In genomic region chr12:105981121-105981973, GRCm38 (mm10) we compare ENCODE assay signal across 8 mouse cellular contexts. TPM values are rescaled to one million over a fixed set of nuclear protein-coding genes. Genes with fewer than 3 reads are reported as not detected.
DNase-seq lines count a peak whose midpoint lies in the region; ATAC-seq and TF ChIP-seq lines count a peak whose summit lies in the region.

No protein-coding gene starts in this region.

- TF ChIP-seq CTCF in MEL (IDR thresholded peaks at IDR 0.05 in 2 of 3, conservative IDR thresholded peaks at IDR 0.05 in 1 of 3; ENCODE audit: control insufficient read depth in 1 of 3, insufficient read depth in 1 of 3, low read depth in 2 of 3, low read length in 3 of 3, poor library complexity in 1 of 3, severe bottlenecking in 1 of 3) = no peak

- TF ChIP-seq POLR2A in MEL (IDR thresholded peaks at IDR 0.05; ENCODE audit: control insufficient read depth in 1 of 2, insufficient read depth in 1 of 2, low read depth in 1 of 2, low read length in 2 of 2, poor library complexity in 1 of 2) = peak in 1 of 2 experiments; percentile 81; a peak in 2 of 4 replicates

- no peak for TF ChIP-seq EP300 in MEL (IDR thresholded peaks at IDR 0.05; ENCODE audit: low read depth in 1 of 2, low read length in 2 of 2)

- H3K27me3 ChIP-seq in MEL (ENCODE audit: control insufficient read depth in 1 of 2, insufficient read depth in 2 of 2, low read length in 2 of 2) = no peaks in the 10 kb centered on the region
- H3K27me3 ChIP-seq in kidney, embryonic 16.5 days (ENCODE audit: insufficient read depth, low read length) = no peaks in the 10 kb centered on the region
- no peaks in the 10 kb centered on the region for H3K27me3 ChIP-seq in midbrain, embryonic 14.5 days (ENCODE audit: control insufficient read depth, insufficient read depth, low read length)

- DNase-seq in adrenal gland, adult 2 months = peak; percentile 66
- no peak for DNase-seq in adrenal gland, adult 18-20 months (ENCODE audit: low spot score in 2 of 2)
- peak; percentile 93 for DNase-seq in MEL (ENCODE audit: low read depth, low spot score)
- peak; percentile 52 to 60 for DNase-seq in heart, adult 18-20 months
- peak; percentile 31 to 47 for DNase-seq in lung, postnatal 4 days
- no peak for DNase-seq in thymus, postnatal 25 days
- DNase-seq in midbrain, embryonic 14.5 days = no peak

- no peaks in the 10 kb centered on the region for H3K79me2 ChIP-seq in MEL (ENCODE audit: control insufficient read depth, insufficient read depth, low read length, poor library complexity)

- H3K4me2 ChIP-seq in kidney, embryonic 16.5 days (replicated peaks; ENCODE audit: low read depth, low read length) = peak overlapping the region; percentile 38
- no peak overlapping the region for H3K4me2 ChIP-seq in midbrain, embryonic 14.5 days (ENCODE audit: low read length)

- no peak for TF ChIP-seq RAD21 in MEL (IDR thresholded peaks at IDR 0.05; ENCODE audit: low read depth, low read length)

- no peaks in the 10 kb centered on the region; a peak in 1 of 4 replicates for H3K4me1 ChIP-seq in MEL (ENCODE audit: control insufficient read depth in 1 of 2, insufficient read depth in 2 of 2, low read length in 2 of 2)
- H3K4me1 ChIP-seq in kidney, embryonic 16.5 days (ENCODE audit: insufficient read depth, low read length) = no peaks in the 10 kb centered on the region
- no peaks in the 10 kb centered on the region for H3K4me1 ChIP-seq in midbrain, embryonic 14.5 days (ENCODE audit: control insufficient read depth, insufficient read depth, low read length)

- peak overlapping the region; percentile 58 for H3K27ac ChIP-seq in MEL (ENCODE audit: control insufficient read depth, low read depth, low read length)
- no peak overlapping the region for H3K27ac ChIP-seq in kidney, embryonic 16.5 days (ENCODE audit: low read length)
- H3K27ac ChIP-seq in midbrain, embryonic 14.5 days (replicated peaks; ENCODE audit: low read depth, low read length) = no peak overlapping the region

- H3K9me3 ChIP-seq in MEL (replicated peaks; ENCODE audit: insufficient read depth, low read length) = no peaks in the 10 kb centered on the region
- H3K9me3 ChIP-seq in kidney, embryonic 16.5 days (ENCODE audit: low read length) = peaks cover 6% of the 10 kb centered on the region; the same call in 1 of the 2 replicates
- H3K9me3 ChIP-seq in midbrain, embryonic 14.5 days (ENCODE audit: control insufficient read depth, low read length) = no peaks in the 10 kb centered on the region

- H3K36me3 ChIP-seq in MEL (ENCODE audit: control insufficient read depth in 1 of 2, insufficient read depth in 2 of 2, low read length in 2 of 2) = no peaks in the 10 kb centered on the region
- H3K36me3 ChIP-seq in kidney, embryonic 16.5 days (ENCODE audit: insufficient read depth, low read length) = no peaks in the 10 kb centered on the region
- H3K36me3 ChIP-seq in midbrain, embryonic 14.5 days (ENCODE audit: control insufficient read depth, insufficient read depth, low read length) = no peaks in the 10 kb centered on the region

- peak overlapping the region; percentile 61 for H3K9ac ChIP-seq in MEL (ENCODE audit: control insufficient read depth, low read depth, low read length, poor library complexity, severe bottlenecking)
- H3K9ac ChIP-seq in kidney, embryonic 16.5 days (replicated peaks; ENCODE audit: low read length) = 0 out of 2 replicates have a peak overlapping the region, but pooled peaks have one; percentile 31
- H3K9ac ChIP-seq in midbrain, embryonic 14.5 days (replicated peaks; ENCODE audit: low read length) = no peak overlapping the region

- ATAC-seq in kidney, embryonic 16.5 days (ENCODE audit: low FRiP score, low TSS enrichment) = peak; percentile 73; the same call in 1 of the 2 replicates
- ATAC-seq in midbrain, embryonic 14.5 days (ENCODE audit: low FRiP score, low TSS enrichment) = no peak

- WGBS in kidney, embryonic 16.5 days = 27% methylated on average over 13 of the region's 16 CpGs
- 27% methylated on average over 14 of the region's 16 CpGs for WGBS in midbrain, embryonic 14.5 days

- H3K4me3 ChIP-seq in MEL (ENCODE audit: control insufficient read depth in 1 of 2, insufficient read depth in 1 of 2, low read depth in 2 of 2, low read length in 2 of 2) = peak overlapping the region; percentile 46 to 81
- peak overlapping the region; percentile 11; the same call in 1 of the 2 replicates for H3K4me3 ChIP-seq in kidney, embryonic 16.5 days (ENCODE audit: low read length)
- H3K4me3 ChIP-seq in midbrain, embryonic 14.5 days (replicated peaks; ENCODE audit: low read depth, low read length) = no peak overlapping the region

TF ChIP-seq in MEL, 35 proteins besides CTCF, POLR2A, EP300 and RAD21:
- no peak for TF ChIP-seq HCFC1 (IDR thresholded peaks at IDR 0.05; ENCODE audit: low read depth, low read length)
- peak; percentile 47; the same call in 1 of the 2 replicates for TF ChIP-seq MAX (IDR thresholded peaks at IDR 0.05; ENCODE audit: low read length)
- no peak for TF ChIP-seq TAL1 (IDR thresholded peaks at IDR 0.05; ENCODE audit: low read length)
- TF ChIP-seq MYC (IDR thresholded peaks at IDR 0.05; ENCODE audit: low read depth, low read length) = no peak
- peak; percentile 91 for TF ChIP-seq USF1 (IDR thresholded peaks at IDR 0.05; ENCODE audit: low read depth, low read length)
- TF ChIP-seq USF2 (IDR thresholded peaks at IDR 0.05; ENCODE audit: borderline replicate concordance in 1 of 2, insufficient read depth in 1 of 2, low read depth in 1 of 2, low read length in 2 of 2) = peak in 1 of 2 experiments; percentile 60; a peak in 1 of 4 replicates
- TF ChIP-seq SMC3 (IDR thresholded peaks at IDR 0.05; ENCODE audit: low read depth, low read length) = no peak
- TF ChIP-seq GABPA (IDR thresholded peaks at IDR 0.05; ENCODE audit: low read depth, low read length) = no peak
- TF ChIP-seq RCOR1 (IDR thresholded peaks at IDR 0.05; ENCODE audit: low read depth, low read length) = no peak
- peak; percentile 75 for TF ChIP-seq ZMIZ1 (IDR thresholded peaks at IDR 0.05; ENCODE audit: low read depth, low read length)
- TF ChIP-seq TCF12 (IDR thresholded peaks at IDR 0.05; ENCODE audit: low read depth, low read length) = peak; percentile 37; the same call in 1 of the 2 replicates
- TF ChIP-seq NELFE (IDR thresholded peaks at IDR 0.05; ENCODE audit: low read depth, low read length) = peak; percentile 74
- TF ChIP-seq MAFK (IDR thresholded peaks at IDR 0.05; ENCODE audit: borderline replicate concordance, low read depth, low read length) = no peak
- no peak for TF ChIP-seq CHD2 (IDR thresholded peaks at IDR 0.05; ENCODE audit: low read length)
- no peak for TF ChIP-seq NRF1 (IDR thresholded peaks at IDR 0.05; ENCODE audit: insufficient read depth, low read depth, low read length, poor library complexity, severe bottlenecking)
- no peak for TF ChIP-seq ZNF384 (IDR thresholded peaks at IDR 0.05; ENCODE audit: low read depth, low read length)
- TF ChIP-seq MAZ (IDR thresholded peaks at IDR 0.05; ENCODE audit: low read depth, low read length) = peak; percentile 45; the same call in 1 of the 2 replicates
- peak; percentile 84 for TF ChIP-seq TBP (IDR thresholded peaks at IDR 0.05; ENCODE audit: low read depth, low read length)
- TF ChIP-seq SIN3A (IDR thresholded peaks at IDR 0.05; ENCODE audit: low read length) = peak; percentile 34; the same call in 1 of the 2 replicates
- peak; percentile 54; the same call in 1 of the 2 replicates for TF ChIP-seq POLR2AphosphoS2 (IDR thresholded peaks at IDR 0.05; ENCODE audit: low read length)

RNA-seq across cellular contexts. Expression of gene Vrk1, which starts 28.7 kb away (rescaled TPM):
- total RNA-seq in adrenal gland, adult 2 months (2021) = 10 to 100 TPM; 13.6 to 14.9 TPM
- polyA plus RNA-seq in adrenal gland, adult 2 months (2012; rRNA removed) = 1.6 and 1.8 TPM in 2 replicates
- 10 to 100 TPM; 13.1 to 14.4 TPM for total RNA-seq in adrenal gland, adult 18-20 months (2021)
- 95.2 and 101 TPM in 2 replicates for total RNA-seq in MEL (2012; rRNA removed)
- polyA plus RNA-seq in MEL (2012; ENCODE audit: insufficient read depth in 1 of 2, insufficient read length in 2 of 2, low read depth in 1 of 2, low replicate concordance in 2 of 2, missing spikeins in 1 of 2) = 100 to 1,000 TPM in 1 of 2 experiments, 10 to 100 TPM in 1; 87.0 to 144 TPM
- total RNA-seq in heart, adult 18-20 months (2021) = 1 to 10 TPM; 9.0 to 9.4 TPM
- polyA plus RNA-seq in kidney, embryonic 16.5 days (2015; fragmentation: Nextera tagmentation; extraction: Ambion mirVana) = 67.2 and 67.3 TPM in 2 replicates
- 34.2 and 42.3 TPM in 2 replicates for polyA plus RNA-seq in midbrain, embryonic 14.5 days (2014; fragmentation: Nextera tagmentation; extraction: Ambion mirVana)

Comparison
In these comparisons a context has a peak if more than half of its experiments do, and no peak if none do; other contexts are left out.
1. DNase-seq: peak in adrenal gland, adult 2 months (single experiment), MEL (single experiment), heart, adult 18-20 months (2 of 2) and lung, postnatal 4 days (2 of 2); none in adrenal gland, adult 18-20 months (0 of 2), thymus, postnatal 25 days (single experiment) and midbrain, embryonic 14.5 days (single experiment).